Mouse (Mus musculus) embryonic fibroblast, embryonic 13.5 days (primary cell): Measurements from ENCODE around the gene Kcnn1.

Source experiments
- CTCF ChIP-seq: IDR thresholded peaks from 2 replicates; pipeline ENCODE4 v1.5.1; 2011; ENCODE audit warnings: mild to moderate bottlenecking, control low read depth, low read length, moderate library complexity, borderline replicate concordance; ENCODE audit not compliant: insufficient read depth
- POLR2A ChIP-seq: IDR thresholded peaks from 2 replicates; pipeline ENCODE4 v1.6.1; 2011; ENCODE audit warnings: low read depth, mild to moderate bottlenecking, control low read depth, low read length, moderate library complexity

- no peak for TF ChIP-seq CTCF
- no peak for TF ChIP-seq POLR2A
Observed at GRCm38 (mm10) chr8:70845108-70845507, 17.9 kb downstream of the Kcnn1 start.
